Mouse (Mus musculus) adrenal gland, adult 2 months (tissue): ENCODE data around the gene Barx2. TPM values are rescaled to one million over a fixed set of nuclear protein-coding genes. Genes with fewer than 3 reads are reported as not detected.

Experiments
- DNase-seq: peaks from one replicate; pipeline ENCODE4 v3.0.0; 2021
- polyA plus RNA-seq: library from polyadenylated mRNA; depleted of rRNA; stranded (reverse); fragments of >200 nt; gene quantifications from 2 replicates; pipeline ENCODE4 v1.2.3, GENCODE M21; 2012
- total RNA-seq, 2 experiments: library from RNA; stranded (reverse); gene quantifications; 2 replicates each; pipeline ENCODE4 v1.2.3; 2021

Gene Barx2
- total and polyA plus RNA-seq, 3 experiments: 0.04 TPM; not detected in 2

GRCm38 (mm10) chr9:31888333-31888732 is 24.9 kb downstream of the Barx2 start:
- DNase-seq: no peak

DNA sequence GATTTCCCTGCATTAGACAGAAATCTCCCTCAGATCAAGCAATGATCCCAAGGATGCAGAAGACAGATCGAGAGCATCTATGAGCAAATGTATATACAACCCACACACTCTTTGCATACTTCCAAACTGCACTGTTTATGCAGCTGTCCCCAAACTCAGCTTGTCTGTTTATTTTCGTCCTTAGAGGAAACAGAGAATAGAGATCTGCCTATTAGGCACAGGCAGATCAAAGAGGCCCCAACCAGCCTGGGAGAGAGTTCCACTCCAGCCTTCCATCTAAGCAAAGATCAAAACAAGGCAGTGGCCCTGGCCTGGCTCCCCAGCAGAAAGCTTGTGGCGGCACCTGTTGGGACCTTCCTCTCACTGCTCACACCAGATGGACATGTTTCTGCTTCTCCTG is 27.0 kb downstream of the Barx2 start:
- no peak for DNase-seq

DNA sequence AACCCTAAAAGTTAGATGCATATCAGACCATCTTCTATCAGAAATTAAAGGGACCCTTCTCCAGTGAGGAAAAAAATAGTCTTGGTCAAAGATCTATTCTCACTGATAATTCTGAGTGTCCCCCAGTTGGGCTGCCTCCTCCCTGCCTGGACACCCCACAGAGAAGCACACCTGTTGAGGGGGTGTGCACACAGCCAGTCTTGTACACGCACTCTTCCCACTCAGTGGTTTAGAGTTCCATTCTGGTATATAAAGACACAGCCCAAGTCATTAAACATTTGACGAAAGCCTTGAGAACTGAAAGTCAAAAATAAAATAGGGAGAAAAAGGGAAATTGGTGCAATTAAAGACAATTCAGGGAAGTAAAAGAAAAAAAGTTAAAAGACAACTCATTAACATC is 30.9 kb downstream of the Barx2 start:
- no peak for DNase-seq

DNA sequence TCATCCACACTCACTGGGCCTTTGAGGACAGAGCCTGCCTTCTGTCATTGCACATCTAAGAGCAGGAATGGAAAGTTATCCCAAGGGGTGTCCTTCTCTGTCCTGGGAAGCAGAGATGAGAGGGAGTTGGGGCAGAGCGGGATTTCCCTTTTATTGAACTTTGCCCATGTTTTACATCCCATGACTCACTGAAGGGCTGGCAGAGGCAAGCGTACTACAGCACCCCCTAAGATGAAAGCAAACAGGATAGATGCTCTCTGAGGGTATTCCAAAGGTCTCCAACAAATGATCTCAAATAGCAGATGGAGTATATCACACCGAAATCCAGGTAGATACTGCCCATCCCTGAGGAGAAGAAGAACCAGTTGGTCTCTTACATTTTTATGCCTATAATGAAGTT is 37.7 kb downstream of the Barx2 start:
- DNase-seq: no peak

- DNase-seq: no peak
Observed at GRCm38 (mm10) chr9:31874236-31874635, 39.0 kb downstream of the Barx2 start.

DNA sequence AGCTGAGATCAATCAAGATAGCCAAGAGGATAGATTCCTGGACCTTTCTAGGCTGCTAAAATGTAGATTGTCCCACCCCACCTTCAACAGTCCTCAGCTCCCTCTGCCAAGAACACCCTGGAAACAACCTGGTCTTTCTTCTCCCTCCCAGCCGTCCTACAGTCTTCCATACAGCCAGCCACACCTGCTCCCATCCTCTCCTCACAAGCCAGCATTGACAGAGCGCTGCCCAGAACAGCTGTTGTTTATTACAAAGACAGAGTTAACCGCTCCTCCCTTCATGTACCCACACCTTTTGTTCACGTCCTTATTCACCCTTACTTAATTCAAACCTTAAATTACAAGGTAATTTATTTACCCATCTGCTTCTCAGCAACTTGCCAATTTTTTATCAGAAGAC is 41.9 kb downstream of the Barx2 start:
- no peak for DNase-seq

GRCm38 (mm10) chr9:31868823-31869460 is 44.3 kb downstream of the Barx2 start:
- no peak for DNase-seq

GRCm38 (mm10) chr9:31863830-31864229 is 49.4 kb downstream of the Barx2 start:
- DNase-seq: no peak

- no peak for DNase-seq
Observed at GRCm38 (mm10) chr9:31859446-31859845, 53.8 kb downstream of the Barx2 start.

DNA sequence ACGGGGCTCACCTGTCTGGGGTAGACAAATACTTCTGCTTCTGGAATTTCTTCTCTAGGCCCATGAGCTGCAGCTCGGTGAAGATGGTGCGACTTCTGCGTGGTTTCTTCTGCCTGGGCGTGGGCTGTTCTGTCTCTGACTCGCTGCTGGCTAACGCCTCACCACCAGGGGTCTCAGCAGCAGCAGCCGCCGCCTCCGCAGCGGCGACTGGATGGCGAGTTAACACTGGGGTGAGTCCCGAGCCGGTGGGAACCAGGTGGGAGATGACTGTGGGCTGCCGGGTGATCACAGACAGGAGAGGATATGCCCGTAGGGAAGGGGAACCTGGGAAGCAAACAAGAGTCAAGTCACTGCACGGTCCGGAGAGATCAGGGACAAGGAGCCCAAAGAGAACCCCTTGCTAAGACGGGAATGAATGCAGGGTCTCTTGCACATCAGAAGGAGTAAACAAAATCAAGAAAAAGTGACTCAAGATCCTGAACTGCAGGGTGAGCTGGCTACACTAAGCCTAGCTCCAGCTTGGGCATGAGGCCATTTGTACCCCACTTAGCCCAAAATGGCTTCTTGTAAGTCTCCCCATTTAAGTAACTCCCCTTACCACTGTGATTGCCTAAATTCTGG is 54.4 kb downstream of the Barx2 start:
- no peak for DNase-seq

DNA sequence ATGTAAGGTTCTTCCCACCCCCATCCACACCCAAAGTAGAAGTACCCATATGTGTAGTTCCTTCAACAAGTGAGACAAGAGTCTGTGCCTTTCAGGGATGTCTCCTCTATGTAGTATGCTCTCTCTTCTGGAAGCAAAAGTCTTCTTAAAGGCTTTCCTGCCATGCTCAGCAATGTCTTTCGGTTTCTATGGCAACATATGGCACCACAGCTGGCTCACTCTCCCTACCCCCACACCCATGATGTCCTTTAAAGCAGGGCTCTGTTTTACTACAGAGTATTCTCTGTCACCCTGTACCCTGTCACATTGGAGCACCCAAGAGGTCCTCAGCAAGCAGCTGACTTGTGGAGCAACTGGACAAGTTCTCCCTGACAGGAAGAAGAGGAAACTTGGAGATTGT is 55.8 kb downstream of the Barx2 start:
- no peak for DNase-seq

GRCm38 (mm10) chr9:31856437-31856836 is 56.8 kb downstream of the Barx2 start:
- DNase-seq: no peak

- DNase-seq: no peak
Observed at GRCm38 (mm10) chr9:31855668-31856067, 57.6 kb downstream of the Barx2 start.

- no peak for DNase-seq
Observed at GRCm38 (mm10) chr9:31851710-31852109, 61.6 kb downstream of the Barx2 start.

DNA sequence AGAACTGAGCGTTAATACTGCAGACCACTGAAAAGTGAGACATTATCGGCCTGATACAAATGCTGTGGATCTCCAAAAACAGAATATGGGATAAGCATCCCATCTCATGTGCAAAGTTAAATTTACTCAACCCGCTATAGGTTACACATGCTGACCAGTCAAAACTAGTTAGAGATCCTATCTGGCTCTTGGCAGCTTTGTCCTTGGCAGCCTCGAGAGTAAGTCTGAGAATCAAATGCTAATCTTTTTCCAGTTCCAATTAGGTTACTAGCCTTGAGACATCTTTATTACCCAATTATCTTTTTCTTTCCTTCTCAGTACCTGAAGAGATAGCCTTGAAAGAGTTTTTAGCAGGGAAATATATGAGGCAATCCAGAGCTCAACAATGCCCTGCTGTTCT is 62.6 kb downstream of the Barx2 start:
- DNase-seq: no peak

- DNase-seq: no peak
Observed at GRCm38 (mm10) chr9:31849387-31849786, 63.9 kb downstream of the Barx2 start.

GRCm38 (mm10) chr9:31844614-31845013 is 68.6 kb downstream of the Barx2 start:
- no peak for DNase-seq

DNA sequence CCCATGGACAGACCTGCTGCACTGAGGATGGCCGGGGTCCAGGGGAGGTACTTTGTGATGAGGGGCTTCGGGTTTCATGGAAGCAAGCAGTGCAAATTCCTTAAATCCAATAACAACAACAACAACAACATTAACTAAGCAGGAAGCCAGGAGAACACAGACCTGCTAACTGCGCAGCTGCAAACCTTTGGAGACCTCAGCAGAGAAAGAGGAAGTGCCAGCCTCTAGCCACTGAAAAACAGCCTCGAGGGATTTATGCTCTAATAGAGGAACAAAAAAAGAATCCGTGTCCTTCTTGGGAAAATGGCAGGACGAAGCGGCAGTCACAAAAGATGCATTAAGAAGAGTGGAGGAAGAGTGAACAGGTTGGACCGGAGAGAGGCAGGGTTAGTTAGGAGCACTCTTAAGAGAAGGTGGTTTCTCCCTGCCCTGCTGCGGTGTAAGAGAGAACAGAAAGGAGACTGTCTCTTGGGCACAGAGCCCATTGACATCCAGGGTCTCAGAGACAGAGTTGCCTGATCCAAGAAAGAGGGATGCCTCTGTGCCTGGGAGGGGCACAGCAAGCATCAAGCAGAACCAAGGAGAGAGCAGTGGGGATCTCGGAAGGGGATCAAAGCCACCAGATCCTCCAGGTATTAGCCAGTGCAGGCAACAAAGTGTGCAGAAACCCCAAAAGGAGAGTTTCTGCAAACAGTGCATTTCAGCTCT is 72.0 kb downstream of the Barx2 start:
- no peak for DNase-seq

DNA sequence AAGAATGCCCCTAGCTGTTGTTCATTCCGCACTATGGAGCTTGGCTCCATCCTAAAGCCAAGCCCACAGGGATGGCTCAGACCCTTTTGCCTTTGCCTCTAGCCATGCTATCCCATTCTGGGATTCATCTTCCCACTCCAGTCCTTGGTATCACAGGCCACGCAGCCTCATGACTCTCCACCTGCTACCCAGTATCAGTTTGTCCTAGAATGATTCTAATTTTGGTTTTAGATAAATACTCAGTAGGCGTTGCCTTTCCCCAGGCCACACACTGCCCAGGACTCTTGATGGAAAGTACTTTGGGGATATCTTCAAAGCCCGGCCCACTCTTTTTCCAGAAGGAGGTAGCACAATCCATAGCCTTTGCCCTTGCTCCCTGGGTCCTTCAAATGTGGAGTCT is 72.7 kb downstream of the Barx2 start:
- DNase-seq: no peak

DNA sequence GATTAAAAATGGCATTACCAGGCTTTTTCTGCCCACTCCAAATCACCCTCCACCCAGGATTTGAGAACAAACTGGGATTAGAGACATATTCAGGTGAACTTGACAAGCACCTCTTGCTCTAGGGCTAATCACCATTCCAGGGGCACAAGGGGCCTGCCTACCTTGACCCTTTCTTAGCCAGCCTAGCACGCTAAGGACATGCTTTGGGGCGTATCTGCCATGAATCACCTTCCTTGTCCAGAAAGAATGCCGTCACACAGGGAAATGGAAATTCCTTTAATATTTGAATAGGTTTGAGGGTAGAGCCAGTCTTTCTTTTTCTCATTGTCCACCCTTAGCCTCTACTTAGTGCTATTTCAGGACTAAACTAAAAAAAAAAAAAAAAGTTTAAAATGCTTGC is 73.2 kb downstream of the Barx2 start:
- DNase-seq: no peak

DNA sequence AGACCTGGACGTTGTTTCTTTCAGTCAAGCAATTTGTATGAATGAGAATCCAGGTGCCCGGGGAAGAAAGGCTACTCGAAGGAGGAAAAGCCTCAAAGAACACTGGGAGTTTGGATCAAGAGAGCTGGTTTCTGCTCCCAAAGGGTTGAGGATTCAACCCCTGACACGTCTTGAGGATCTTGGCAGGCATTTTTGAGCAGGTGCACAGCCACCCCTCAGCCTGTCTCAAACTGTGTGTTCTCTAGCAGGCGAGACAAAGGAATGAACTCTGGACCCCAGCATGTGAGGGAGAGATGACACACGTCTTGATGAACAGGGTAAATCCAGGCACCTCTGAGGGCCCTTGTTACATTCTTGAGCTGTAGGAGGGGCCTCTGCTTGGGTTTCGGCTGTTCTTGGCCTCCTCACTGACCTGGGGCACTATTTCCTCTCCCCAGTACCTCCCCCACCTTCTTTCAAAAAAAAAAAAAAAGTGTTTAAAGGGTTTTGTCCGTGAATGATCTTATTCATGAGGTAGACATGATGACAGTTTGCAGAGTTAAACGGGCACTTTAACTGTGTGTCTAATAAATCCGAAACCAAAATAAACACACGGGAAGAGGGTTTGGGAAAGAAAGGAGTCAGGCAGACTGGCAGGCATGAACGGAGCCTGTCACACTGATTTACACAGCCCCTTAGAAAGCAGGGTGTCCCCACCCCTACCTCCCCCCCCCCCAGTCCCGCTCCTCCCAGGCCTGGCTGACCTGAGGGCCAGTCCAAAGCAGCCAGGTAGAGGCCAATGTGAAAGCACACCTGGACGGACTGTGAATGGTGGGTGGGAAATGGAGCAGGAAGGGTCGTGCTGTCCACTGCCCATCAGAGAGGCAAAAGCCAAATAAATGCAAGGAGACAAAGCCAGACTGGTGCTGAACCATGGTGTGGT is 73.9 kb downstream of the Barx2 start:
- no peak for DNase-seq

- no peak for DNase-seq
Observed at GRCm38 (mm10) chr9:31838047-31838446, 75.2 kb downstream of the Barx2 start.

DNA sequence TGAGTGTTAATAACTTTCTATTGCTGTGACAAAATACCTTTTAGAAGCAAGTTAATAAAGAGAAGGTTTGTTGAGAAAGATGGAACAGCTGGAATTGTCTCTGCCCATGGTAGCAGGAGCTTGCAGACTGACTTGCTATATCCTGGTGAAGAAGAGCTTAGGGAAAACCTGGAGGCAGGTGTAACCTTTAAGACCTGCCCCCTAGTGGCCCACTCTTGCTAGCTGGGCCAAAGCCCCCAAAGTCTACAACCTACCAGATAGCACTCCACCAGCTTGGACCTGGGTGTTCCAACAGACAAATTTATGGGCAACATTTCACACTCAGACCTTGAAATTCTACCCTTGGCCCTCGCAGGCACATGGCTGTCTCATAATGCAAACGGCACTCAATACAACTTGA is 104.5 kb downstream of the Barx2 start:
- no peak for DNase-seq
